Mouse (Mus musculus) midbrain, postnatal 0 days (tissue): ENCODE measurements around the gene Cdh23. TPM values are rescaled to one million over a fixed set of nuclear protein-coding genes. Genes with fewer than 3 reads are reported as not detected.

Experiments used
- ATAC-seq: fragments of 200-750 bp; cut with Nextera tagmentation; 2 replicates; pipeline ENCODE4 v1.8.0; 2017; ENCODE audit warnings: moderate number of reproducible peaks, mild to moderate bottlenecking, moderate TSS enrichment, moderate library complexity; ENCODE audit not compliant: low FRiP score
- DNase-seq: peaks from one replicate; pipeline ENCODE4 v3.0.0-alpha.2; 2015; ENCODE audit warnings: low spot score
- H3K27ac ChIP-seq: fragments of 300-500 bp; sonication (generic); 2 replicates; pipeline ENCODE4 v1.5.1; 2014; ENCODE audit warnings: low read depth, mild to moderate bottlenecking, low read length, mixed read lengths
- H3K27me3 ChIP-seq: fragments of 300-500 bp; sonication (generic); 2 replicates; pipeline ENCODE4 v1.6.1; 2014; ENCODE audit warnings: low read length, control low read depth, mixed read lengths; ENCODE audit not compliant: insufficient read depth
- H3K36me3 ChIP-seq: fragments of 300-500 bp; sonication (generic); 2 replicates; pipeline ENCODE4 v1.6.1; 2014; ENCODE audit warnings: low read length, control low read depth, mixed read lengths; ENCODE audit not compliant: insufficient read depth
- H3K4me1 ChIP-seq: fragments of 300-500 bp; sonication (generic); 2 replicates; pipeline ENCODE4 v1.6.1; 2014; ENCODE audit warnings: mild to moderate bottlenecking, control low read depth, antibody characterized with exemption, low read length, mixed read lengths; ENCODE audit not compliant: insufficient read depth
- H3K4me2 ChIP-seq: fragments of 300-500 bp; sonication (generic); 2 replicates; pipeline ENCODE4 v1.6.1; 2014; ENCODE audit warnings: low read depth, mild to moderate bottlenecking, low read length, mixed read lengths; ENCODE audit not compliant: poor library complexity, severe bottlenecking
- H3K4me3 ChIP-seq: fragments of 300-500 bp; sonication (generic); 2 replicates; pipeline ENCODE4 v1.5.1; 2014; ENCODE audit warnings: low read depth, mild to moderate bottlenecking, low read length, moderate library complexity
- H3K9ac ChIP-seq: fragments of 300-500 bp; sonication (generic); replicated peaks from 2 replicates; pipeline ENCODE4 v1.6.1; 2014; ENCODE audit warnings: mild to moderate bottlenecking, low read length, moderate library complexity, mixed read lengths; ENCODE audit not compliant: poor library complexity, severe bottlenecking
- H3K9me3 ChIP-seq: fragments of 300-500 bp; sonication (generic); 2 replicates; pipeline ENCODE4 v1.6.1; 2016; ENCODE audit warnings: low read length, control low read depth
- CTCF ChIP-seq: IDR thresholded peaks from 2 replicates; pipeline ENCODE4 v1.5.1; 2016; ENCODE audit warnings: antibody characterized with exemption, mild to moderate bottlenecking
- WGBS: fragments of 180-500 bp; shearing (Covaris S2); extraction: QIAGEN DNeasy Blood & Tissue Kit; methylation state at CpG from one replicate; pipeline ENCODE4 v1.1.7; 2014; 5-methylcytosine and 5-hydroxymethylcytosine counted together
- polyA plus RNA-seq: library from polyadenylated mRNA; unstranded; fragments of >200 nt; fragmentation: Nextera tagmentation; extraction: Ambion mirVana; gene quantifications from 2 replicates; pipeline ENCODE4 v1.2.1, GENCODE M21; 2015
- total RNA-seq: library from RNA; depleted of rRNA; stranded (reverse); fragments of >200 nt; gene quantifications from 2 replicates; pipeline ENCODE4 v1.2.3, GENCODE M21; 2014

Cdh23 gene
- total and polyA plus RNA-seq, 2 experiments from 2014 or later: 4.8 to 20.8 TPM

GRCm38 (mm10) chr10:60474549-60474948 is 221.7 kb downstream of the Cdh23 start:
- DNase-seq: no peak
- Histone ChIP-seq H3K4me1 (peaks cover 3% of the 10 kb centered on the region; the same call in 1 of the 2 replicates), H3K4me3 (no peak overlapping the region), H3K9me3 (no peaks in the 10 kb centered on the region), H3K27ac (no peak overlapping the region), H3K4me2 (no peak overlapping the region), H3K27me3 (peaks cover 9% of the 10 kb centered on the region; the same call in 1 of the 2 replicates), H3K9ac (no peak overlapping the region), H3K36me3 (no peaks in the 10 kb centered on the region)
- 86% methylated on average over 5 of the region's 5 CpGs for WGBS
- TF ChIP-seq CTCF: no peak
- no peak for ATAC-seq

GRCm38 (mm10) chr10:60473782-60474322 is 222.4 kb downstream of the Cdh23 start:
- Histone ChIP-seq H3K4me1 (peaks cover 3% of the 10 kb centered on the region; the same call in 1 of the 2 replicates), H3K4me3 (no peak overlapping the region), H3K9me3 (no peaks in the 10 kb centered on the region), H3K9ac (no peak overlapping the region), H3K36me3 (no peaks in the 10 kb centered on the region), H3K4me2 (no peak overlapping the region), H3K27ac (no peak overlapping the region), H3K27me3 (peaks cover 9% of the 10 kb centered on the region; the same call in 1 of the 2 replicates)
- TF ChIP-seq CTCF: no peak
- ATAC-seq (no peak), DNase-seq (peak; percentile 30)
- 35% methylated on average over 9 of the region's 9 CpGs for WGBS

- H3K36me3 ChIP-seq: no peaks in the 10 kb centered on the region
- no peak overlapping the region for H3K27ac ChIP-seq
- no peak overlapping the region for H3K9ac ChIP-seq
- H3K27me3 ChIP-seq: 0 out of 2 replicates have a peak, but pooled peaks cover 5% of the 10 kb centered on the region
- no peak overlapping the region for H3K4me3 ChIP-seq
- 28% methylated on average over 4 of the region's 4 CpGs for WGBS
- no peak overlapping the region for H3K4me2 ChIP-seq
- H3K4me1 ChIP-seq: peaks cover 3% of the 10 kb centered on the region; the same call in 1 of the 2 replicates
- no peak for TF ChIP-seq CTCF
- ATAC-seq: no peak
- no peak for DNase-seq
- no peaks in the 10 kb centered on the region for H3K9me3 ChIP-seq
These were observed 228.5 kb downstream of the Cdh23 start for GRCm38 (mm10) chr10:60467752-60468151.

GRCm38 (mm10) chr10:60463953-60464647 is 232.2 kb downstream of the Cdh23 start:
- Histone ChIP-seq H3K9me3 (no peaks in the 10 kb centered on the region), H3K9ac (no peak overlapping the region), H3K4me2 (no peak overlapping the region), H3K36me3 (no peaks in the 10 kb centered on the region), H3K4me1 (no peaks in the 10 kb centered on the region), H3K4me3 (no peak overlapping the region), H3K27ac (no peak overlapping the region), H3K27me3 (0 out of 2 replicates have a peak, but pooled peaks cover 3% of the 10 kb centered on the region)
- peak; percentile 12 for DNase-seq
- no peak for ATAC-seq
- TF ChIP-seq CTCF: no peak
- WGBS: 75% methylated on average over 13 of the region's 13 CpGs

GRCm38 (mm10) chr10:60456662-60457397 is 239.5 kb downstream of the Cdh23 start:
- no peak for ATAC-seq
- no peak overlapping the region for H3K27ac ChIP-seq
- 12% methylated on average over 8 of the region's 8 CpGs for WGBS

More at GRCm38 (mm10) chr10:60456662-60457397, 239.5 kb downstream of the Cdh23 start:
- Histone ChIP-seq H3K9me3 (no peaks in the 10 kb centered on the region), H3K9ac (no peak overlapping the region), H3K36me3 (no peaks in the 10 kb centered on the region), H3K4me3 (no peak overlapping the region), H3K27me3 (0 out of 2 replicates have a peak, but pooled peaks cover 3% of the 10 kb centered on the region), H3K4me2 (no peak overlapping the region), H3K4me1 (no peaks in the 10 kb centered on the region)
- no peak for TF ChIP-seq CTCF
- peak; percentile 17 for DNase-seq
